Mouse (Mus musculus) T-cell, adult 2 months (primary cell): ENCODE measurements at regions not wholly inside any gene's neighbourhood (a gene's known extent, or its start where the extent isn't known, plus 50 kb on each side); places are given as distances from the start of the nearest gene placed in this dataset.

Source experiments
- DNase-seq: peaks from one replicate; pipeline ENCODE4 v3.0.0; 2022; ENCODE audit warnings: low spot score

DNA sequence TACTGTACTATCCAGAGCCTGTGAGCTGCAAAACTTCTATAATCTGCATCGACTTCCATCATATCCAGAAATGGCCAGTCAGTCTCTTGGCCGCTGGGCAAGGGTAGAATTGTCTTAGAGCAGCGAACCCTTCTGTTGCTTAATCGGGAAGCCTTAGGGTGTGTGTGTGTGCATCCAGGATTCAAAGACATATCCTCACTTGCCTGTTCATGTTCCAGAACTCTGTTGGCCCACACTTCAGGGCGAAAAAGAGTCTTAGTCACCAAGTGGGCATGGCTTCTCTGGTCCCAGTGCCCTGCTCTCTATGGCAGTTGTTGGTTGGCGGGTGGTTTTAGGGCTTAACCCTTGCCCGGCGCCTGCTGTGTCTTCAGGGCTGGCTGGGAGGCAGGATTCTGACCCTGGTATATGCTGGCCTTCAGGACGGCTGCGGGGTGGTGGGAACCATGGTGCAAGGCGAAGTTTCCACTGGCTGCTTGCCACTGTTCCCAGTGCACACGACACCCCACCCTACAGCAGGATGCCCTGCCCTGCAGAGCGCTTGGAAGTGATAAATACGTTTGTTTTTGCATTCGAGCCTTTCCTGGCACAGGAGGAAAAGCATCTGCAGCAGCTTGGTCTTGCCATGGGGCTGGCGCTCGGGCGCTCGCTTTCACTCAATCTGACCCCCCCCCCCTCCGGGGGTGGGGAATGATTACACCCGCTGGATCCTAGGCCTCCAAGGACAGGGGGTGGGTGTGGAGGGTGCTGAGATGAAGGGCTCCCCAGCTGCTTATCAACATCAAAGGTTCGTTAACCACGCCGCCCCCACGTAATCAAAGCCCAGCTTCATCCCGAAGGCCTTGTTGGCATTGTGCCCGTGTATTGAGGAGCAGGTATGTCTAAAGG lies 54.9 kb upstream of the Itga6 start:
- DNase-seq, result no peak

DNA sequence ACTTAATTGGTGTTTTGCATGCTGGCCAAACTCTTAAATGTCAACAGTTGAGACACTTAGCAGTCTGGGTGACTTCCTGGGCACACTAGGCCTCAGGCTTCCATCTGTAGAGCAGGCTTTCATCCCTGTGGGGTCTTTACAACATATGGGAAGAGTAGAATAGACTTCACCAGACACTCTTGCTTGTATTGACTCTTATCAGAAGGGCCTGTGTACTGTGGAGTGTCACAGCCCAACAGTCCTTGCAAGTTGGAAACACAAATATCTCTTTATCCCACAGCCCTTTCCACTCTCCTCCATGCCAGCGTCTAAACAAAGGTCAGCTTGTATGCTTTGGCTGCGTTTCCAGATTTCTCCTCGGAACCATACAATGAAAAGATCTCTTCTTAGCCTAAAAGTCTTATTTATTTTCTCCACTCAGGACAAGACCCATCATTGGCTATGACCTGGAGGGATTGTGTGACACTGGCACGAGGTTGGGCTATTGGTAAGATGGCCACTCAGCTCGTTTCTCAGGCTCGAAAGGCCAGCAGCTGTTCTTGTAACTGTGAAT lies 50.6 kb upstream of the Itga6 start:
- DNase-seq, result no peak
